ENCODE assay signal across 9 mouse cellular contexts in the genomic region with DNA sequence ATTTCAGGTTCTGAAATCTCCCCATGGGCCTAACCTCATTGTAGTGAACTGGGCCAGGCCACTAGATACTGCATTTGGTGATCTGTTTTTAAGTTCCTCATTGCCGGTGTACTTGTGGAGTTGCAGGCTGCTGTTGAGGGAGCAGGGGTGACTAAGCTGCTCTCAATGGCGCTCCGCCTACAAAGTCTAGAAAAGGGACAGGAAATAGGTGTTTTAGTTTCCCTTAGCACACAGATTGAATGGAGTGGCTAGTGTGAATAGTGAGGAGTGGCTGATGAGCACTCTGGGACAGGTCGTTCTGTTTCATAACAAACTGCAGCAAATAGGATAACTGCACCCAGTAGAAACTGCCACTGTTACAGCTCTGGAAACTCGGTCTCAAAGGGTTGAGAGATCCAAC. TPM values are rescaled to one million over a fixed set of nuclear protein-coding genes. Genes with fewer than 3 reads are reported as not detected.
DNase-seq lines count a peak whose midpoint lies in the region; ATAC-seq and TF ChIP-seq lines count a peak whose summit lies in the region.
"Had no signal": no experiment of that assay in that cellular context is flagged by ENCODE, and none has a peak within 500 bp of the region (broad histone marks: within the 10 kb centered on the region; RNA-seq: fewer than 3 reads in every experiment).

No protein-coding gene starts in this region.

- H3K4me2 ChIP-seq in CH12.LX (ENCODE audit: insufficient read depth, low read depth, poor library complexity, severe bottlenecking), result peak overlapping the region; percentile 85
- H3K4me2 ChIP-seq in heart, embryonic 16.5 days (ENCODE audit: low read depth, low read length), result no peak overlapping the region
- H3K4me2 ChIP-seq in forebrain, embryonic 13.5 days, result no peak overlapping the region
- H3K4me2 ChIP-seq in forebrain, embryonic 14.5 days (ENCODE audit: low read length), result no peak overlapping the region

- H3K9ac ChIP-seq in CH12.LX (ENCODE audit: insufficient read depth, low read depth), result peak overlapping the region; percentile 55
- H3K9ac ChIP-seq in heart, embryonic 16.5 days (ENCODE audit: low read length), result no peak overlapping the region
- H3K9ac ChIP-seq in forebrain, embryonic 13.5 days, result no peak overlapping the region
- H3K9ac ChIP-seq in forebrain, embryonic 14.5 days (ENCODE audit: low read length), result no peak overlapping the region

- peak; percentile 27 for DNase-seq in 3T3-L1 (ENCODE audit: low read depth, low spot score)
- peak; percentile 72 for DNase-seq in CH12.LX (ENCODE audit: extremely low read depth)
- DNase-seq in left cerebral cortex, adult 11 months (ENCODE audit: low spot score), result no peak
- DNase-seq in forebrain, embryonic 14.5 days (ENCODE audit: low spot score), result no peak
- no peak for DNase-seq in frontal cortex, adult 2 months (ENCODE audit: extremely low spot score in 1 of 2, low spot score in 1 of 2)
- DNase-seq: kidney, adult 11 months had no signal

- TF ChIP-seq RAD21 in CH12.LX (IDR thresholded peaks at IDR 0.05; ENCODE audit: low read depth, low read length), result no peak

- H3K36me3 ChIP-seq in CH12.LX (replicated peaks in 1 of 2; ENCODE audit: control insufficient read depth in 1 of 2, insufficient read depth in 1 of 2, low read length in 1 of 2), result peaks cover 0 to 4% of the 10 kb centered on the region in 2 experiments
- no peaks in the 10 kb centered on the region for H3K36me3 ChIP-seq in heart, embryonic 16.5 days (ENCODE audit: control insufficient read depth, insufficient read depth)
- H3K36me3 ChIP-seq in macrophage (ENCODE audit: inconsistent target), result no peaks in the 10 kb centered on the region
- H3K36me3 ChIP-seq in forebrain, embryonic 13.5 days (ENCODE audit: poor library complexity, severe bottlenecking), result no peaks in the 10 kb centered on the region
- no peaks in the 10 kb centered on the region for H3K36me3 ChIP-seq in forebrain, embryonic 14.5 days (ENCODE audit: control insufficient read depth, insufficient read depth, low read length)

- H3K27ac ChIP-seq in CH12.LX (ENCODE audit: insufficient read depth, low read depth), result peak overlapping the region; percentile 65
- peak overlapping the region; percentile 58 for H3K27ac ChIP-seq in heart, embryonic 16.5 days (ENCODE audit: low read length)
- peak overlapping the region; percentile 59 for H3K27ac ChIP-seq in macrophage
- no peak overlapping the region for H3K27ac ChIP-seq in forebrain, embryonic 13.5 days
- no peak overlapping the region for H3K27ac ChIP-seq in forebrain, embryonic 14.5 days (ENCODE audit: low read depth, low read length)

- TF ChIP-seq EP300 in CH12.LX (IDR thresholded peaks at IDR 0.05; ENCODE audit: low read length), result no peak

- H3K79me2 ChIP-seq in CH12.LX (replicated peaks; ENCODE audit: control insufficient read depth, extremely low read depth, insufficient read depth, poor library complexity, severe bottlenecking), result peaks cover 18% of the 10 kb centered on the region
- H3K79me2 ChIP-seq in macrophage (ENCODE audit: inconsistent target), result peaks cover 93% of the 10 kb centered on the region

- in situ Hi-C loops in CH12.LX (cut with MboI; ENCODE audit: low pct_ligation_motif_present, low pct_unique_long_range_greater_than_20kb, low sequenced_read_pairs), result loop anchor here (25.0 kb wide), 1 partner anchor 1042 kb away; no protein-coding TSS in a partner anchor

- no peaks in the 10 kb centered on the region for H3K9me3 ChIP-seq in CH12.LX (replicated peaks; ENCODE audit: low read length)
- no peaks in the 10 kb centered on the region for H3K9me3 ChIP-seq in heart, embryonic 16.5 days (replicated peaks; ENCODE audit: control insufficient read depth, low read length)
- H3K9me3 ChIP-seq in forebrain, embryonic 13.5 days (replicated peaks), result no peaks in the 10 kb centered on the region
- H3K9me3 ChIP-seq in forebrain, embryonic 14.5 days (replicated peaks; ENCODE audit: control insufficient read depth, low read length), result no peaks in the 10 kb centered on the region

- H3K4me1 ChIP-seq in CH12.LX (ENCODE audit: control insufficient read depth in 1 of 2, insufficient read depth in 2 of 2), result peaks cover 10 to 74% of the 10 kb centered on the region in 2 experiments; a peak in 3 of 4 replicates
- peaks cover 6% of the 10 kb centered on the region for H3K4me1 ChIP-seq in heart, embryonic 16.5 days (ENCODE audit: control insufficient read depth, insufficient read depth, low read length)
- peaks cover 22% of the 10 kb centered on the region for H3K4me1 ChIP-seq in forebrain, embryonic 13.5 days
- peaks cover 18% of the 10 kb centered on the region for H3K4me1 ChIP-seq in forebrain, embryonic 14.5 days (ENCODE audit: control insufficient read depth, insufficient read depth, low read length)

- dilution Hi-C loops in CH12.LX (cut with MboI; ENCODE audit: extremely low pct_ligation_motif_present, extremely low pct_unique_long_range_greater_than_20kb, low sequenced_read_pairs), result no loop called here

- TF ChIP-seq POLR2A in CH12.LX (IDR thresholded peaks at IDR 0.05; ENCODE audit: low read depth, low read length), result peak; percentile 25; the same call in 1 of the 2 replicates

- 48% methylated on average over 5 of the region's 5 CpGs for WGBS in heart, embryonic 16.5 days
- WGBS in macrophage (ENCODE audit: missing documents), result 11% methylated on average over 5 of the region's 5 CpGs
- 81% methylated on average over 5 of the region's 5 CpGs for WGBS in forebrain, embryonic 13.5 days
- 82% methylated on average over 5 of the region's 5 CpGs for WGBS in forebrain, embryonic 14.5 days

- H3K4me3 ChIP-seq in CH12.LX (replicated peaks in 1 of 3; ENCODE audit: low read depth in 2 of 3, low read length in 2 of 3, poor library complexity in 1 of 3) (peak overlapping the region in 1 of 3 experiments; percentile 15), macrophage (ENCODE audit: inconsistent target) (no peak overlapping the region)
- H3K4me3 ChIP-seq in heart, embryonic 16.5 days (ENCODE audit: low read length), result no peak overlapping the region
- H3K4me3 ChIP-seq in forebrain, embryonic 13.5 days, result no peak overlapping the region
- no peak overlapping the region for H3K4me3 ChIP-seq in forebrain, embryonic 14.5 days (ENCODE audit: low read depth, low read length)

- no peak for TF ChIP-seq CTCF in CH12.LX (conservative IDR thresholded peaks at IDR 0.05 in 1 of 2, IDR thresholded peaks at IDR 0.05 in 1 of 2; ENCODE audit: low read depth in 2 of 2, low read length in 2 of 2)

- ATAC-seq in heart, embryonic 16.5 days (replicated peaks; ENCODE audit: extremely low read depth, insufficient read depth, low FRiP score), result no peak; the same call in 1 of the 2 replicates
- no peak for ATAC-seq in forebrain, embryonic 13.5 days
- ATAC-seq in forebrain, embryonic 14.5 days, result no peak

- H3K27me3 ChIP-seq in CH12.LX (replicated peaks), result no peaks in the 10 kb centered on the region
- H3K27me3 ChIP-seq in heart, embryonic 16.5 days (ENCODE audit: control insufficient read depth, insufficient read depth, low read length), result no peaks in the 10 kb centered on the region
- peaks cover 79% of the 10 kb centered on the region for H3K27me3 ChIP-seq in forebrain, embryonic 13.5 days
- peaks cover 55% of the 10 kb centered on the region for H3K27me3 ChIP-seq in forebrain, embryonic 14.5 days (replicated peaks; ENCODE audit: control insufficient read depth, insufficient read depth, low read length)

TF ChIP-seq in CH12.LX, 34 proteins besides CTCF, POLR2A, EP300 and RAD21:
- TF ChIP-seq HCFC1 (IDR thresholded peaks at IDR 0.05; ENCODE audit: low read depth, low read length) (no peak), TBP (conservative IDR thresholded peaks at IDR 0.05; ENCODE audit: low read depth, low read length) (peak; percentile 69; the same call in 1 of the 2 replicates)

RNA-seq across cellular contexts. Expression of gene Elmo1, which starts 30.3 kb away (rescaled TPM):
- total RNA-seq in CH12.LX (2012; rRNA removed) (32.2 and 35.8 TPM in 2 replicates), CH12.LX (2014; rRNA removed) (22.2 and 23.1 TPM in 2 replicates)
- polyA plus RNA-seq in CH12.LX (2012; ENCODE audit: insufficient read length, low read depth) (42.8 and 50.2 TPM in 2 replicates), macrophage (2018) (20.9 to 48.4 TPM (median 31.3 TPM) in 3 replicates)
- 17.2 and 17.7 TPM in 2 replicates for polyA plus RNA-seq in heart, embryonic 16.5 days (2015; fragmentation: Nextera tagmentation; extraction: Ambion mirVana)
- 100 to 1,000 TPM; 288 to 518 (median 336) TPM for total RNA-seq in macrophage (2018; cell fraction: chromatin; rRNA removed)
- total RNA-seq in macrophage (2018; cell fraction: cytosol; rRNA removed), result 10 to 100 TPM; 26.3 to 39.5 (median 30.3) TPM
- total RNA-seq in macrophage (2018; cell fraction: nucleus; rRNA removed), result 100 to 1,000 TPM in 22 of 26 experiments, 10 to 100 TPM in 4; 95.7 to 372 (median 152) TPM
- 24.0 and 24.3 TPM in 2 replicates for polyA plus RNA-seq in forebrain, embryonic 13.5 days (2015; fragmentation: Nextera tagmentation; extraction: Ambion mirVana)
- polyA plus RNA-seq in forebrain, embryonic 14.5 days (2014; fragmentation: Nextera tagmentation; extraction: Ambion mirVana), result 22.6 and 27.8 TPM in 2 replicates
- polyA plus RNA-seq in frontal cortex, adult 2 months (2012; rRNA removed), result 60.3 and 60.6 TPM in 2 replicates

Comparison
In these comparisons a context has a peak if more than half of its experiments do, and no peak if none do; other contexts are left out.
1. DNase-seq: peak in 3T3-L1 (single experiment) and CH12.LX (single experiment); none in left cerebral cortex, adult 11 months (single experiment), forebrain, embryonic 14.5 days (single experiment) and frontal cortex, adult 2 months (0 of 2).
2. H3K27ac ChIP-seq: peak in CH12.LX (single experiment), heart, embryonic 16.5 days (single experiment) and macrophage (single experiment); none in forebrain, embryonic 13.5 days (single experiment) and forebrain, embryonic 14.5 days (single experiment).